ENCODE assay signal across 20 mouse cellular contexts in genomic region chr6:34111406-34111805, GRCm38 (mm10).
"Had no signal": no experiment of that assay in that cellular context is flagged by ENCODE, and none has a peak within 500 bp of the region (broad histone marks: within the 10 kb centered on the region; RNA-seq: fewer than 3 reads in every experiment).

No protein-coding gene starts in this region.

- DNase-seq: kidney, adult 9 months; kidney, postnatal 14 days; layer of hippocampus, adult 9-11 months; liver, embryonic 13.5 days; lung, adult 2 months; lung, postnatal 10 days; lung, postnatal 36 days; right cerebral cortex, postnatal 25 days; spleen, adult 18-20 months; thymus, adult 18-20 months; thymus, postnatal 36 days had no signal

- H3K27ac ChIP-seq: layer of hippocampus, adult 2 months; left cerebral cortex, adult 2 months; liver, embryonic 13.5 days; midbrain, embryonic 10.5 days; midbrain, embryonic 13.5 days; stomach, embryonic 15.5 days had no signal

- H3K9ac ChIP-seq: liver, embryonic 13.5 days; midbrain, embryonic 13.5 days; neural tube, embryonic 13.5 days; stomach, embryonic 15.5 days had no signal

- H3K9me3 ChIP-seq: liver, embryonic 13.5 days; megakaryocyte, embryonic 14.5 days; midbrain, embryonic 10.5 days; midbrain, embryonic 13.5 days; neural tube, embryonic 13.5 days; stomach, embryonic 15.5 days had no signal

- H3K4me2 ChIP-seq: liver, embryonic 13.5 days; midbrain, embryonic 13.5 days; stomach, embryonic 15.5 days had no signal

- H3K36me3 ChIP-seq: liver, embryonic 13.5 days; midbrain, embryonic 10.5 days; midbrain, embryonic 13.5 days; neural tube, embryonic 13.5 days; stomach, embryonic 15.5 days had no signal

- ATAC-seq: midbrain, embryonic 13.5 days; midbrain, embryonic 16.5 days had no signal

- H3K4me1 ChIP-seq: liver, embryonic 13.5 days; megakaryocyte, embryonic 14.5 days; midbrain, embryonic 13.5 days; stomach, embryonic 15.5 days had no signal

- H3K4me3 ChIP-seq: layer of hippocampus, adult 2 months; left cerebral cortex, adult 2 months; liver, embryonic 13.5 days; megakaryocyte, embryonic 14.5 days; midbrain, embryonic 10.5 days; midbrain, embryonic 13.5 days; myocyte; neural tube, embryonic 13.5 days; stomach, embryonic 15.5 days had no signal

- H3K27me3 ChIP-seq: liver, embryonic 13.5 days; megakaryocyte, embryonic 14.5 days; midbrain, embryonic 13.5 days; neural tube, embryonic 13.5 days; stomach, embryonic 15.5 days had no signal
